Mouse (Mus musculus) inflammation-experienced regulatory T-cells, adult 6 months (primary cell): ENCODE measurements at regions not wholly inside any gene's neighbourhood (a gene's known extent, or its start where the extent isn't known, plus 50 kb on each side); places are given as distances from the start of the nearest gene placed in this dataset.

Source experiments
- ATAC-seq: one replicate; pipeline ENCODE4 v1.8.0; 2017

- no peak for ATAC-seq
These were observed 431.7 kb downstream of the Adgrl2 start for GRCm38 (mm10) chr3:148558592-148559157.

DNA sequence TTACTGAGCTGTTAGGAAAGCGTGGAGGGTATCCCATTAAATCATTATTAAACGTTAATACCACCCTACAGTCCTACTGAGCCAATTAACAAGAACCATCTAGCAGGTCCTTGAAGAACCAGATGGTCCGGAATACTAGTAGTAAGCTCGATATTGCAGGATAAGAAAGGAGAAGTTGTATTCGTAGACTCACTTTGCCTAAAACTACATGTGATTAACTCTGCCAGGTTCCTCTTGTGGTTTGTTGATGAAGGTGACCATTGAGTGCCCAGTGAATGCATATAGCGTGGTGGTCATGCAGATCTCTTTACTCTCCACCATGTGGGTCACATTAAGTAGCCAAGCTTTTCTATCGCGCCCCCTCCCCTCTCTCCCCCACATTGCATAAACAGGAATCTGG is 435.0 kb downstream of the Adgrl2 start:
- ATAC-seq: no peak

DNA sequence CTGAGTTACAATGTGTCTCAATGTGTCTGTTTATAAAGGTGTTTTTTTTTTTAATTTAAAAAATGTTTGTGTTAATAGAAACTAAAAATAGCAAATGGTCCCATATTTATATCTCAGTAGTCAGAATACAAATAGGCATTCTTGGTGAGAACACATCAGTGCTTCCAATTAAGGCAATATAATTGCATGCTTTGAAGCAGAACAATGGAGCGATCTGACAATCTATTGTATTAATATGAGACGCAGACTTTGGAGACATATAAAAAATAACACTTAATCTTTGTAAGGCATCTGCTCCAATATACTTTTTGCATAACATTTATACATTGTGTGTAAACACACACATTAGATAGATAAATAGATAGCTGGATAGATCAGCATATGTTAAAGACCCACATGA is 439.6 kb downstream of the Adgrl2 start:
- ATAC-seq: no peak

GRCm38 (mm10) chr3:148544929-148545328 is 445.4 kb downstream of the Adgrl2 start:
- ATAC-seq: no peak

DNA sequence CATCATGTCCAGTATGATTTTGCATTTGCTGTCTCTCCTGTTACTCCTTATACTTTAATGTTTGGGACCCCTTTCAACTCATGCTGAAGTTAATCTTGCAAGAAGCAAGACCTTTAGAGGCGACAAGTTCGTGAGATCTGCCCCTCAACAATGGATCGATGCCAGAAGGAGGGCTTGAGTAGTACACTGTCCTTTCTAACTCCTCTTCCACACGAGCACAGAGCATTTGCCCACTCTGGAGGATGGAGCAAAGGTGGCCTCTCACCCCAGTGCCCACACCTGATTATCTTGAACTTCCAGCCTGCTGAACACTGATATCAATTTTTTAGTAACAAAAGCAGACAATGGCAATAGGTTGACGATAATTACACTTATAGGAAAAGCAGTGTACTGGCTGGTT is 448.1 kb downstream of the Adgrl2 start:
- no peak for ATAC-seq

DNA sequence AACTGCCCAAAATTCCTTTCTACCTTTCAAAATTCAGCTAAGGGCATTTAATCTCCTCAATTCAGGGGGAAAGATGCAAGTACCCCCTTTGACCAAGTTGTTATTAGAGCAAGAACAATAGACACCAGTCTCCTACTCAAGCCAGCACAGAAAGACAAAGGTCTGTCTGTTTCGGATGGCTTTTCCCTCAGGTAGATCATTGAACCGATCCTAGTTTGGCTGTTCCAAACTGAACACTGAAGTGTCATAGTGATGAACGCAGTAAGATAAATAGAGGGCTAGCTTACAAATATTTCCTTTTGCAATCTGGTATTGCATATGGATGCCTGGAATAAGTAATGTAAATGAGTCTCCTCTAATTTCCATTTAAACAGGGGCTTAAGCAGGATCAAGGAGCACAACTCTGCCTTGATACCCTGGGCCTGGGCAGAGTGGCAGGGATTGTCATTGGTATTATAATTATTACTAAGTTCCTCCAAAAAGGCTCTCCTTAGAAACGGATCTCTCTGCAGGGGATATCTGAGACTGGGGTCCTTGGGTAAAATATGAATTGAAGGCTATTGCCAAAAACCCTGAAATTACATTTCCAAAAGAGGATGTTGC is 452.6 kb downstream of the Adgrl2 start:
- no peak for ATAC-seq

DNA sequence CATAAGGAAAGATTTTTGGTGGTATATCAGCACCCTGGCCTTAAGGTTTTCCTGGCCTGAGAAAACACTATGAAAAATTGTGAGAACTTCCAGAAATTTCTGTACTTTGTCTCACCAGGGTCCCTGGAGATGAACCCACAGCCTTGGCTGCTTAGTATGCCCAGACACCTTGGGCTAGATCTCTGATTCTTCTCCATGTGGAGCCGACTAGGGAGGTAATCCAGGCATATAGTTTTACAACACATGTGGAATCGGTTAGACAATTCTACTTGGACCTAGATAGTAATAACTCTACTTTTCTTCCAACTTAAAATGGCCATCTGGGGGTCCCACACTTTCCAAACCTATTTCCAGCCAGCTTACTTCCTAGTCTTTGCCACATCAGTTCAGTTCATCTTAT is 460.5 kb downstream of the Adgrl2 start:
- ATAC-seq: no peak

GRCm38 (mm10) chr3:148510381-148510780 is 480.0 kb downstream of the Adgrl2 start:
- peak; percentile 95 for ATAC-seq

GRCm38 (mm10) chr3:148504928-148505327 is 485.4 kb downstream of the Adgrl2 start:
- no peak for ATAC-seq

DNA sequence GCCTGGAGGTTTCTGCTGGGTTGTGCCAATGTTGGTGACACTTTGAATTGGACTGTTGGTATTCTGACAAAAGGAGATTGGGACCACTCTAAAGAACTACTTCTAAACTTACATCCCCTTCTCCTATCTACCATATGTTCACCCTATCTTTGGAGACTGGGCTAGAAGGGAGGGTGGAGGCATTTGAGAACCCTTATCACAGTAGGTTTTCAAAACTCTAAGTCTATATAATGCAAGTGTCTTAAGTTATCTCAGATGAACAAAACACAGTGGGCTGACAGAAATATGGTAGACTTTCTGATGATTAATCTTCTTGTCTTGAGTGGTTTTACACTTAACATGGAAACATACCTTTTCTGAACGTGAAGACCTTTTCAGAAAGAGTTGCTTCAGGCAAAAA is 486.9 kb downstream of the Adgrl2 start:
- no peak for ATAC-seq

- no peak for ATAC-seq
These were observed 488.6 kb downstream of the Adgrl2 start for GRCm38 (mm10) chr3:148501801-148502200.

GRCm38 (mm10) chr3:148496672-148497071 is 493.7 kb downstream of the Adgrl2 start:
- peak; percentile 33 for ATAC-seq

DNA sequence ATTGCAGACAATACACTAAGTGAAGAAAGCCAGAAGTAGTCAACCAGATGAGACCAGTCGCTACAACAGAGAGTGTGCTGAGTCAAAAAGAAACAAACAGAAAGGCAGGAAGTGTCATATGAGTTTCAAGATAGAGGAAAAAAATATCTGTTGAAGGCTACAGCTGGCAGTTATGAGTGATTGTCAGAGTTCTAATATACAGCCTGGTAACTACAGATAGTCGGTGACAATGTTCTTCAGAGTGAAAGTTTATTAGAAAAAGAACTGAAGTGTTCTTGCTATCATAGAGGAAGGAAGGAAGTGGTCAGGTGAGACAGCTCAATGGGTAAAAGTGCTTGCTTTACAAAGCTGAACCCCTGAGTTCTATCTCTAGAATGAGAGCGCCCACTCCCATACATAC is 499.1 kb downstream of the Adgrl2 start:
- ATAC-seq: peak; percentile 73

- no peak for ATAC-seq
These were observed 501.2 kb downstream of the Adgrl2 start for GRCm38 (mm10) chr3:148489201-148489600.

DNA sequence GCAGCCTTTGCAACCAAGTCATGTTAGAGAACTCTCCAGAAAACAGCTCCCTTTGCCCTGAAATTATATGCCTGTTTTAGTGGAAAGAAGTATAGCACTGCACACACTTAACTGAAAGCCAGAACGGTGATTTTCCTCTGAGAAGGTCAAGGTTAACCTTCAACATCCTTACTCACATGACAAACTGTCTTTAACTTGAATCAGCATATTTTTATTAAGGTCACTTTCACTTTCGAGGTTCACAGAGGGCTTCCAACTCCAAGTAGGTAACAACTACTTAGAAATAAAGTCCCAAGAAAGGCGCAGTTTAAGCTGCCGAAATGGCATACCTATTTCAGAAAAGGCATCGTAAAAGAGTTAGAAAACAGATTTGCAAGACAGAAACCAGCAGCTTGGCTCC is 502.4 kb downstream of the Adgrl2 start:
- peak; percentile 25 for ATAC-seq

DNA sequence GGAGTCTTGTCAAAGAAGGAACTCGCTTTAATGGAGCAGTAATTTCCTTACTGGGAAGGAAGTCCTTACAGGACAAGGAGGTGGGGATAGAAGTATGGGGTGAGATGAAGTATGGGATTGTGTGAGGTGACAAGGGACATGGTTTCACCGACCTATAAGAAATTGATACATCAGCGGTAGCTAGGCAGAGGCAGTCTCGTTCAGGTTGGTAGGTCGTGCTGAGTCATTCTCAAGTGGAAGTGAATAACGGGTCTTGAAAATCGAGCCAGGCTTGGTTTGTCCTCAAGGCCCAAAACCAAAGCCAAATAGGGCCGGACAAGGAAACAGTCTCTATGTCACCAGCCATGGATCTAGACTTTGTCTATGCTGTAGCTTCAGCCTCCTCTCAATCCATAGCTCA is 514.5 kb downstream of the Adgrl2 start:
- ATAC-seq: no peak

- no peak for ATAC-seq
These were observed 517.4 kb downstream of the Adgrl2 start for GRCm38 (mm10) chr3:148472943-148473444.

DNA sequence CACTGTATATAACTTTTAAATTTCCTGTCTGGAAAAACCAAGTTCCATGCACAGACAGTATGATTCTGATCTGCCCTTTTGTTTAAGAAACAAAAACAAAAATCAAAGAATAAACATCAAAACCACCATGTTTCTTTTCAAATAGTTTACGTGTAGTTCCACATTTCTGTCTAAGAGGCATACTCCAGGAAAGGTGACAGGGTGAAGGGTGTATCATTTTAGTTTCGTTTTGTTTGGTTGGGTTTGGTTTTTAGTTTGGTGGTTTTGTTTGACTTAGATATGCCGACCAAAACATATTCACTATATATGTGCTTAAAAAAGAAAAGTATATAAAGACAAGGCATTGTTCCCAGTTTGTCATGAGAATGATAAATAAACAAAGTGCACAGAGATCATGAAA is 524.9 kb downstream of the Adgrl2 start:
- peak; percentile 81 for ATAC-seq

GRCm38 (mm10) chr3:148462791-148463190 is 527.6 kb downstream of the Adgrl2 start:
- ATAC-seq: no peak

- ATAC-seq: no peak
These were observed 541.5 kb downstream of the Adgrl2 start for GRCm38 (mm10) chr3:148448888-148449287.

GRCm38 (mm10) chr3:148448465-148448864 is 541.9 kb downstream of the Adgrl2 start:
- no peak for ATAC-seq

DNA sequence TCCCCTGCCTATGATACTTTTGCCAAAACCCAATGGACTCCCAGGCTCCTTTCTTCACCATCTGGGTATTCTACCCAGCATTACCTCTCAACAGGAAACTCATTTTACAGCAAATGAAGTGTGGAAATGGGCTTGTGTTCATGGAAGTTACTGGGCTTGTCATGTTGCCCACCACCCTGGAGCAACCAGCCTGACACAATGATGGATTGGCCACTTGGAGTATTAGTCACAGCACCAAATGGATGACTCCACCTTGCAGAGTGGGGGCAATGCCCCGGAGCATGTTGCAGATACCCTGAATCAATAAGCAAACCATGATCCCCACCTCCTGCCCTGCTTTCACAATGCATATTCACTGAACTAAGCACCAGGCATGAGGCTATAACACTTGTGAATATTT is 543.5 kb downstream of the Adgrl2 start:
- ATAC-seq: no peak

DNA sequence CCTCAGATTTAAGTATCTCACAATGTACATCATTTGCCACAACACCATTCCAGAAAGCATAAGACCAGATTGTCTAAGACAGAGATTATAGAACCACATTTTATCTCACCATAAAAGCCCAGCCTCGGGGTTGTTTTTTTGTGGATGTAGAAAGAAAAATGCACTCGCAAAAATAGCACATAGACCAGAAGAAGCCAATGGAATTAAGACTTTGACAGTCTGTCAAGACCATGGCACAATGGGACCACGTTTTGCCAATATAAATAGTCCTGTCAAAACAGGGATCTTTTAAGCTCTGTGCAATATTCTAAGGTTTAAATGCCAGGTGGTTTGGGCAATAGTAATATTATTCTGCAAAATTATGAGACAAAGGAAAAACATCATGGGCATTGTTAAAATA is 547.3 kb downstream of the Adgrl2 start:
- no peak for ATAC-seq

- no peak for ATAC-seq
These were observed 556.3 kb downstream of the Adgrl2 start for GRCm38 (mm10) chr3:148434033-148434432.
